Mouse (Mus musculus) G1E-ER4 (cell line): ENCODE data around the gene C1qtnf4. TPM values are rescaled to one million over a fixed set of nuclear protein-coding genes. Genes with fewer than 3 reads are reported as not detected.

ENCODE experiments used
- GATA1 ChIP-seq: IDR thresholded peaks from one replicate; pipeline ENCODE4 v1.8.0; 2012; ENCODE audit warnings: low read length, inconsistent platforms
- polyA plus RNA-seq: library from polyadenylated mRNA; stranded (reverse); fragments of >175 nt; gene quantifications from 2 replicates; pipeline ENCODE4 v1.2.3, GENCODE M21; 2012

C1qtnf4 gene
- polyA plus RNA-seq, 1 experiment = not detected

DNA sequence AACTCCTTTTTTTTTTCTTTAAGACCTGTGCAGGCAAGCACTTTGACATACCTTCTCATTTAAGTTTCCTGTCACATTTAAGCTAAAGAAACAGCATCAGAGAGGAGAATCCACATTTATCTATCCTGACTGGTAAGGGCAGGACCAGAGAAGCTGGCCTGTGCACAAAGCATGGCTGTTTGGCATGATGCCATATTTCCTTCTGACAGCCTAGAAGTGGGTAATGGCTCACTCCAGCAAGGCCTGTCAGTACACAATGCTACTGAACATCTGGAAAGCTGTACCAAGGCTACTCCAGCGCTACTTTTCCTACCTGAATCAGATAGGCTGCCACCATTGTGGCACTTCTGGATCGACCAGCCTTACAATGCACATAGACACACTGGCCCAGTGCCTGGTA lies 28.0 kb downstream of the C1qtnf4 start:
- no peak for TF ChIP-seq GATA1

DNA sequence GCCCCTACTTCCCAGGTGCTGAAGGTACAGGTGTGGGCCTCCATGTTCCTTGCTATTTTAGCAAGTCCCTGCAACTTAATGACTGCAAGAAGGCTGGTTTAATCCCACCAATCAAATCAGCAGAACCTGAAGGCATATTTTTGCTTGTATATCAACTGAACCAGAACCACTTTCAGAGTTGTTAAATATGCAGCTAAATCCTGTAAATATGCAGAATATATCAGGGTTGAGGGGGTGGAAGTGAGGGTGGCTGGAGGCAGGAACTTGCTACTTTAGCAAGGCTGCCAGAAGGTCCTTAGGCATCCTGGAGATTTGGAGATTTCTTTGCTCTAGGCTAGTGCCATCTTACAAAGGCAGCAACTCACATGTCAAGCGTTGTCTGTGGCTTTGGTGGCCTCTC lies 29.9 kb downstream of the C1qtnf4 start:
- no peak for TF ChIP-seq GATA1

DNA sequence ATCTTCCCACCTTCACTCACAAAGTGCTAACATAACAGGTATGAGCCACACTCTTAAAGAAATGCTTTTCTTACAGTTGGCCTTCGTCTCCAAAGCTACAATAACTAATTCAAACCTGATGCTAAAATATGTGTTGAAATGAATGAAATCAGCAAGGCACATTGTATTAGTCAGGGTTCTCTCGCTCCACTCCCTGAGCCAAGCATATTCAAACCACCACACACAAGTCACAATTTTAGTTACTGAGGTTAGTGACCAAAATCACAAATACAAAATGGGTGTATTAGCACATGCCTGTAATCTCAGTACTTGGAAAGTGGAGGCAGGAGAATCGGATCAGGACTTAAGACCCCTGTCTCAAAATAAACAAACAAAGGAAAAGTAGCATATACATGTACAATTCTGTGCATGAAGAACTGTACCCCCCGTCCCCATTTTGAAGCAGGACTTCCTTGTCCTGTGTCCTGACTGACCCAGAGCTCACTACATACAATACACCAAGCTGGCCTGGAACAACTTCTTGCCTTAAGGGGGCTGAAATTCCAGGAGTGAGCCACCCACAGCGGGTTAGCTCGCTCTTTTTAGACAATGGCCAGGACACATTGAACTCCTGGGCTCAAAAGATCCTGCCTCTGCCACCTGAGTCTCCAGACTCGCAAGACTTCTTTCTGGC lies 31.0 kb downstream of the C1qtnf4 start:
- TF ChIP-seq GATA1 = no peak

DNA sequence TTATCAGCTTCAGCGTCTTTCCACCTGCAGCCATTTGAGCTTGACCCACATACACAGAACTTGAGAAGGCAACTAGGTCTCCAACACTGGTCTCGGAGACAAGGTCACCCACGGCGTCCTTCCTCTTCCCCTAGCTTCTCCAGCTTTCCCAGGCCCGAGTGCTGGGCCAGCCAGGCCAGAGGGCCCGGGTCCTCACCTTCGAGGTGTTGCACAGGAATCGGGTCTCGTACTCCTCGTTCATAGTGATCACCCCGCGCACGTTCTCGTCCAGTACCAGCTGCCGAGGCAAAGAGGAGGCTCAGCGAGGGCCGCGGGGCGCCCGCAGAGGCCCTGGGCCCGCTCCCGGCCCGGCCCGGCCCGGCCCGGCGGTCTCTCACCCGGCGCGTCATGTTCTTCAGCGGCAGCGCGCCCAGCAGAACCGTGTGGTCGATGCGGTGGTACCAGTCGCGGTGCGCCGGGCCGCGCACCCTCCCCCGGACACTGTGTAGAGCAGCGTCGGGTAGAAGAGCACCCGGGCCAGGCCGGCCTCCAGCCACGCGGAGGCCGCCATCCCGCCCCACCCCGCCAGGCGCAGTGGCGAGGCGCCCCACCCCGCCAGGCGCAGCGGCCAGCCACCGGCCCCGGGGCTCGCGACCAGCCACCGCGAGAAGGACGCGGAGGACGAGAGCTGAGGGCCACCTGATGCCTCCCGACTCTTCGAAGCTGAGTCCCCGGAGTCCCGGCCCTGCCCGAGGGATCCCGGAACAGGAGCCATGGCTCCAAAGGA lies 31.8 kb downstream of the C1qtnf4 start:
- no peak for TF ChIP-seq GATA1

DNA sequence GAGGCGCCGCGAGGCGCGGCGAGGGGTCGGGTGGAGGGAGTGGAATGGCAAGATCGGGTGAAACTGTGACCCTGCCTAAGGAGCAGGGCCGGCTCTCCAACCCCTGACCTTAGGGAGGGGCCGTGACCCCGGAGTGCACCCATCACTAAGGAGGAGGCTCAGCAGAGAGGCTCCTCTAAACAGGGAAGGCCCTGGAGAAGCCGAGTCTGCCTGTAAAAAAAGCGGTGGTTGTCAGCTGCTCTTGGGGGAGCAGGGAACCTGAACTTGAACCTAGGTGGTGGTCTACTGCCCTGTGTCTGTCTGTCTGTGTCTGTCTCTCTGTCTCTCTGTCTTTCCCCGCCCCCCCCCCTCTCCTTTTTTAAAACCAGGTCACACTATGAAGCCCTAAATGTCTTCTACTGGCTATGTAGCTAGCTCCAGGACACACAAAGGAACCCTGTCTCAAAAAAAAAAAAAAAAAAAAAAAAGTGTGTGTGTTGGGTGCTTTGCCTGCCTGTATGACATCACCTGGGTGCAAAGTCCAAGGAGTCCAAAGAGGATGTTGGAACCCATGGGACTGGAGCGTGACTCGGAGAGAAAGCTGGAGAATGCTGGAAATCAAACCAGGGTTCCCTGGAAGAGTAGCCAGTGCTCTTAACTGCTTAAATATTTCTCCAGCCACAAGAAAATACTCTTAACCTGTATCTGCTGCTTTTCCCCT lies 32.5 kb downstream of the C1qtnf4 start:
- TF ChIP-seq GATA1 = no peak

DNA sequence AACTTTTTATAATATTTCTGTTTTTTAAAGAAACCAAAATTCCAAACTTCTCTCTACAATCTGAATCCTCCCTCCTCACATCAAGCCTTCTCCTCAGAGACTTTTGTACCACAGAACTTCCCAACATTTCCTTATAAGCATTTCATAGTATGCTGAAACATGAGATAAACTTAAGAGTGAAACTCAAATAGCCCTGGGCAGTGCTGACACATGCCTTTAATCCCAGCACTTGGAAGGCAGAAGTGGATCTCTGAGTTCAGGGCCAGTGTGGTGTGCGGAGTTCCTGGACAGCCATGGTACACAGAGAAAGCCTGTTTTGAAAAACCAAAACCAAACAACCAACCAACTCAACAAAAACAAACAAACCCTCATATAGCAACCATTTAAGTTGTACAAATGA lies 35.5 kb downstream of the C1qtnf4 start:
- TF ChIP-seq GATA1 = no peak

DNA sequence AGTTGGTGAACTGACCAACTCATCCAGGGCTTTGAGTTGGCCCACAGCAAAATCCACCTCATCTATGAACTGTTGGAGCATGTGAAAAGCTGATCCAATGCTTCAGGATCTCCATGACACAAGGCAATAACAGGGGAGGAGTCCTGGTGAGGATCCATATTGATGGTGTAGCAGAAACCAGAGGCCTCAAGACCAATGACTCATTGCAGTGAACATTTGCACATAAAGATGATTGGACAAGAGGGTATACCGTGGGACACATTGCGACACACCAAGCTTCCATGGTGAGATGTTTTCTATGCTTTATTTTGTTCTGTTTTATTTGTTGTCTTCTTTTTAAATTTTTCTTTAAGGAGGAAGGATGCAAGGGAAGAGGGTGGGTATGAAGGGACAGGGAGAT lies 37.0 kb downstream of the C1qtnf4 start:
- no peak for TF ChIP-seq GATA1

DNA sequence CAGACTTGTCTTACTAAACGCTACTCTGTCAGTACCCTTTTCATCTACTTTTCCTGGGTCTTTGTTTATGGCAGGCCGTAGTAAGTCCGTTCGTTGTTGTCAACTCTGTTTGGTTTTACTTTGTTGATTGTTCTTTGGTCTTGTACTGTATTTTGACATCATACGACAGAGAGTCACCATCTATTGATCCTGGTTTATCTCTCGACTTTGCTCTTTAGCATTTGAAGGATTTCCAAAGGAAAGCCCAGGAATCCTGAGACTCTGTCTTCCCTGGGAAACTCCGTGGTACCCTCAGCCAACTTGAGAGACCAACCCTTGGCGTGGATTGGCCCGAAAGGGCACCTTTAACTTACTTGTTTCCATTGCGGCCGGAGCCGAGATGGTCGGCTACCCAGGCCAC lies 42.9 kb downstream of the C1qtnf4 start:
- TF ChIP-seq GATA1 = no peak

DNA sequence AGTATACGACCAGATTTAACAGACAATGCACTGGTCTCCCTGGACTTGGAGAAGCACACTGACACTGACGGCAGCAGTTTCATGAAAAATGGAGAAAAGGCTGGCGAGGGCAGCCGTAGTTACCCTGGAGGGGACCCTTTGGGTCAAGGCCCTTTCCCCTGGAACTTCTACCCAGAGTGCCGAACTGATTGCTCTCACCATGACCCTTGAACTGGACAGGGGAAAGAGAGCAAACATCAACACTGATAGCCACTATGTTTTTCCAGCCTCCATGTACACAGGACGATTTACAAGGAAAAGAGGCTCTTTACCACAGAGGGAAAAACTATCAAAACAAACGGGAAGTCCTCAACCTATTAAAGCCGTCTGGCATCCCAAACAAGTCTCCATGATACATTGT lies 46.2 kb downstream of the C1qtnf4 start:
- no peak for TF ChIP-seq GATA1

DNA sequence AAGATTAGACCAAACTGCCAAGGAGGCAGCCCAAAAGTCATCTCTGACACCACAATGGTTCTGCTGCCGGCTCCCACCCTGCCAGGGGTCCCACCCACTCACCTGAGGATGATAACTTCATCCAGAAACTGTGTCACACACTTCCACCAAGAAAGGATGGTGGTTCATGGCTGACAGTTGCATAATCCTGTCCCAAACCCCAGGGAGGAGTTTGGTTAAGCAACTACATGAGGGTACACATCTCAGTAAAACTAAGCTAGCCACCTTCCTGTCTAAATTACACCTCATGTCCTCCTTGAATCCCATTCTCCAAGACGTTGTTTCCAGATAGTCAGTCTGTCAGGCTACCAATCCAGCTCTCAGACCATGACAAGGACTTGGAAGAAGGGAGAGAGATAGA lies 46.6 kb downstream of the C1qtnf4 start:
- TF ChIP-seq GATA1 = no peak

DNA sequence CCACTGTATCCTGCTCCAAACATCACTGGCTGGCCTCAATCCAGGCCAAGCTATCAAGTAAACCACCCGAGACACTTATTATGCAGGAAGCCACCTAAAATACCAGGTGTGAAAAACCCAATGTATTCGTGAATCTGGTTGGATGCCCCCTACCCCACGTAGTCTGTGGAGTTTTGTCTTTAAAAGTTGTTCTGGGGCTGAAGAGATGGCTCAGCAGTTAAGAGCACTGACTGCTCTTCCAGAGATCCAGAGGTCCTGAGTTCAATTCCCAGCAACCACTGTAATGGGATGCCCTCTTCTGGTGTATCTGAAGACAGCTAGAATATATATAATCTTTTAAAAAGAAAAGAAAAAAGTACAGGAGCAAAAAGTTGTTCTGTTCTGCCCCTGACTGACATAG lies 52.7 kb downstream of the C1qtnf4 start:
- TF ChIP-seq GATA1 = no peak

DNA sequence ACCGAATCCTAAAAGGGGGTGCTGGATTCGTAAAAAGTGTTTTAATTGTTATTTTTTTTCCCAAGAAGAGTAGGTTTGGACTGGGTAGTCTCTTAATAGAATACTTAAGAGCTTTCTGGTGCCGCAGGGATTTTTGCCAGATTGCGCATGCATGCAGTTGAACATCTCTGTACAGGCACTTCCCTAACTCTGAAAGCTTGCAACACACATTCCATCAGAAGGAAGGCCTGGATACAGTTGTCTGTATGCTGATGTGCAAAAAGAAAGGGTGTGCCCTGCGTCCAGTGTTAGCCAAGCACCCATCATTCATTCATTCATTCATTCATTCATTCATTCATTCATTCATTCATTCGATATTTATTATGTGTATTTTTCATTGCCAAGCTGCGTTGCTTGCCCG lies 54.1 kb downstream of the C1qtnf4 start:
- TF ChIP-seq GATA1 = no peak

Other genes with a start within 250 kb of the C1qtnf4 start
- 6.7 and 7.7 TPM in 2 replicates for gene Nup160, start 208.6 kb upstream of the C1qtnf4 start, polyA plus RNA-seq
- gene Fnbp4, start 140.5 kb upstream of the C1qtnf4 start, polyA plus RNA-seq = 53.3 and 61.1 TPM in 2 replicates
- not detected in 2 replicates for gene Agbl2, start 103.1 kb upstream of the C1qtnf4 start, polyA plus RNA-seq
- 13.0 and 13.3 TPM in 2 replicates for gene Mtch2, start 38.7 kb upstream of the C1qtnf4 start, polyA plus RNA-seq
- gene Kbtbd4, start 18.9 kb downstream of the C1qtnf4 start, polyA plus RNA-seq = 1.7 and 6.2 TPM in 2 replicates
- 95.4 and 142 TPM in 2 replicates for gene Ndufs3, start 19.0 kb downstream of the C1qtnf4 start, polyA plus RNA-seq
- gene Celf1, start 54.5 kb downstream of the C1qtnf4 start, polyA plus RNA-seq = 93.9 and 99.3 TPM in 2 replicates
- gene Rapsn, start 149.8 kb downstream of the C1qtnf4 start, polyA plus RNA-seq = 0.37 and 0.69 TPM in 2 replicates
- 148 and 174 TPM in 2 replicates for gene Psmc3, start 168.1 kb downstream of the C1qtnf4 start, polyA plus RNA-seq
- 8.1 and 11.5 TPM in 2 replicates for gene Slc39a13, start 184.6 kb downstream of the C1qtnf4 start, polyA plus RNA-seq
- 33.1 and 50.9 TPM in 2 replicates for gene Spi1, start 196.5 kb downstream of the C1qtnf4 start, polyA plus RNA-seq
- not detected in 2 replicates for gene Mybpc3, start 232.3 kb downstream of the C1qtnf4 start, polyA plus RNA-seq